Mouse (Mus musculus): ENCODE measurements at regions not wholly inside any gene's neighbourhood (a gene's known extent, or its start where the extent isn't known, plus 50 kb on each side); places are given as distances from the start of the nearest gene placed in this dataset.
A peak's percentile ranks its signal among the peaks of the same experiment; 100 is the strongest.
"Not testable (repeated sequence)": the region's sequence is repeated elsewhere in the genome, so short reads cannot be mapped to it uniquely, and the experiment has no call there.

DNA sequence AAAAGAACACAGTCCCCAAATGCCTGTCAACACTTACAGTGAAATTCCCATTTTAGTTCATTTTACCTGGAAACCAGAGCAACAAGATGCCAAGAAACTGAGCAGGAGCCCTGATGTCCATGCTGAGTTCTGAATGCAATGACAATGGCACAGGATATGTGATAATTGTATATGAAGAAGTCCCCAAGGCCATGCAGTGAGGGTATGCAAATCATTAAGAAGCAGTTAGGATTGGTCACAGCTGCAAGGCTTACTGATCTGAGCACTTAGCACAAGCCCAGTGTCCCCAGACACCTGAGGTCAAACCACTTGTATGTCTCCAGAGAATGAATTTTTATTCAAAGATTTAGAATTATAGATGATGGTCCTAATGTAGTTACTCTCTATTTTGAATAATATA lies 419.0 kb upstream of the Tacstd2 start:
- DNase-seq (ENCODE audit: low spot score) = not testable (repeated sequence)

DNA sequence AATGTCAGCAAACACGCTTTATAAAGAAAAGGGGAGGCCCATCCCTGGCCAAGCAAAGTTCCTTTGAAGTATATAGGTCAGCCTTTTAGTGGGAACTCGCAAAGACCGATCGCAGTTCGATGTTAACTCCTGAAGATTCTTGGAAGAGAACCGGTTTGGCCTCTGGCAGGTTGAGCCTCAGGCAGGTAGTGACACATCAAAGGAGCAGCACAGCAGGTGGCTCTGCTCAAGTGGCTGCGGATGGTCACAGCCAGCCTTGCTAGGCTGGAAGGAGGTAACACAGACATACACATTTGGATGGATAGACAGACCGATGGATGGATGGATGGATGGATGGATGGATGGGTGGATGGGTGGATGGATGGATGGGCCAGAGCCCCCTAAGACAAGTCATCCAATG lies 395.9 kb upstream of the Tacstd2 start:
- DNase-seq (ENCODE audit: low spot score) = not testable (repeated sequence)

DNA sequence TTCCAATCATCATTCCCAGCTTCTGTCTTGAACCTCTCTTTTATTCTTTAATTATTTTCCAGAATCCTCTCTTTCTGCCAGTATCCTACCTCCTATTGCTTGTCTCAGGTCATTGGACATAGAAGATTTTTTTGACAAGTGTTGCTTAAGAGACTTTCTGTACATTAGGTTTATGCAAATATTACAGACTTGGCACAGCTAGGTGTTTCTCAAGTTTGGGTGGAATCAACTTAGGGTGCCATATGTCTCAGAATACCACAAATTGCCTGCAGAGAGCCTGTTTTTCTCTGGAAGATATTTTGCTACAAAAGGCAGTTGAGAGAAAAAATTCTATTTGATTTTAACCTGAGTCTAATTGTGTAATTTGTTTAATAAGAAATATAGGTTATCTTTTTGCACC lies 386.9 kb upstream of the Tacstd2 start:
- DNase-seq (ENCODE audit: low spot score) = no peak

DNA sequence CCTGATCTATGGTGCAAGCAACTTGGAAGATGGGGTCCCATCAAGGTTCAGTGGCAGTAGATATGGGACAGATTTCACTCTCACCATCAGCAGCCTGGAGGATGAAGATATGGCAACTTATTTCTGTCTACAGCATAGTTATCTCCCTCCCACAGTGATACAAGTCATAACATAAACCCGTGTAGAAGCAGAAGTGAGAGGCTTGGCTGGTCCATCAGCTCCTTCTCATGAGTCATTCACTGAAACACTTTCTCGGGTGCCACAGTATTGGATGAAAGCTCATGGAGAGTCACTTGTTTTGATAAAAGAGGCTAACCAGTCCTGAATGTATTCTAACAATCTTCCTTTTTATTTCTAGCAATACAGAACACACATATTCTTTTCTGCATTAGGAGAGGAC lies 378.3 kb upstream of the Tacstd2 start:
- no peak for DNase-seq (ENCODE audit: low spot score)

DNA sequence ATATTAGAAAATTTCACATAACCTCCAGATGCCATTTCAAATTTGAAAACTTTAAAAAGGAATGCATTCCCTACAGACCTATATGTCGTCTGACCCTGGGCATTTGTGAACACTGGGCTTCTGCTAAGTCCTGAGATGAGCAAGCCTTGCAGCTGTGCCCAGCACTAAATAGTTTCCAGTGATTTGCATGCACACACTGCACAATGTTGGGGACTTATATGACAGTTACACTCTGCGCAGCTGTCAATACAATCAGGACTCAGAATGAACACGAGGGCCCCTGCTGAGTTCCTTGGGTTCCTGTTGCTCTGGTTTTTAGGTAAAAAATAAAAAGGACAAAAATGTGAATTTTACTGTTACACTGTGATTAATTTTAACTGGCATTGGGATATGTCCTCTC lies 377.7 kb upstream of the Tacstd2 start:
- no peak for DNase-seq (ENCODE audit: low spot score)

DNA sequence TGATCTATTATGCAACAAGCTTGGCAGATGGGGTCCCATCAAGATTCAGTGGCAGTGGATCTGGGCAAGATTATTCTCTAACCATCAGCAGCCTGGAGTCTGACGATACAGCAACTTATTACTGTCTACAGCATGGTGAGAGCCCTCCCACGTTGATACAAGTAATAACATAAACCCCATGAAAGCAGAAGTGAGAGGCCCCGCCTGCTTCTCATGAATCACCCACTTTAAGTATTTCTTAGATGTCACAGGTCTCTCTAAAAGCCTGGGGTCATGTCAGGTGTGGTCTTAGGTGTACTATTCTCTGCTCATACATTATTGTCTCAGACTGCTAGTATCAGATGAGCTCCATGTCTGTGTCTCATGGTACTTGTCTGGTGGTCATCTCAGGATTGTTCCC lies 360.9 kb upstream of the Tacstd2 start:
- no peak for DNase-seq (ENCODE audit: low spot score)

DNA sequence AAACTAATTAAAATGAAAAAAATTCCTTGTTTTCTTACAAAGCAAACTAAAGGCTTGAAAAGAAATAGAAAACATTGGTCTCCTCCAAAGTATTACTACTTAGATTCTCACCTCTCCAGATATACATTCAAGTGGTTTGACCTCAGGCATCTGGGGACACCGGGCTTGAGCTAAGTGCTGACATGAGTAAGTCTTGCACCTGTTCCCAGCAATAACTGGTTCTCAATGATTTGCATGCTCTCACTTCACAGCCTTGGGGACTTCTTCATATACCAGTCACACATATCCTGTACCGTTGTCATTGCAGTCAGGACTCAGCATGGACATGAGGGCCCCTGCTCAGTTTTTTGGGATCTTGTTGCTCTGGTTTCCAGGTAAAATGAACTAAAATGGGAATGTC lies 360.3 kb upstream of the Tacstd2 start:
- no peak for DNase-seq (ENCODE audit: low spot score)

DNA sequence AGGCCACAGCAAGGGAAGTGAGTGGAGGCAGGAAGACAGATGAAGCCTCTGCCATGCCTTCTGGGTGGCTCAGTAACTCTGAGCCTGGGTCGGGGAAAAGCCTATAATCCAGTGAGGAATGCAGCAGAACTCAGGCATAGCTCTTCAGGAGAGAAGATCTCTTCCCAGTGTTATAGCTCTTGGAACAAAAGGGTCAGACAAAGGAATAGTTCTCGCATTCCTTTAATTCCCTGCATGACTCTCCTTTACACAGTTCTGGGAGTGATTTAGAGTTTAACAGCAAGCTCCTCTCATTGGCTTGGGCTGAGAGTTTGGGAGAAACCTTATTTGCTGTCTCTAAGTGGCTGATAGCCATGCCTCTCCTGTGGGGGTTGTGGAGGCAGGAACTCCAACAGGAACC lies 352.0 kb upstream of the Tacstd2 start:
- no peak for DNase-seq (ENCODE audit: low spot score)

DNA sequence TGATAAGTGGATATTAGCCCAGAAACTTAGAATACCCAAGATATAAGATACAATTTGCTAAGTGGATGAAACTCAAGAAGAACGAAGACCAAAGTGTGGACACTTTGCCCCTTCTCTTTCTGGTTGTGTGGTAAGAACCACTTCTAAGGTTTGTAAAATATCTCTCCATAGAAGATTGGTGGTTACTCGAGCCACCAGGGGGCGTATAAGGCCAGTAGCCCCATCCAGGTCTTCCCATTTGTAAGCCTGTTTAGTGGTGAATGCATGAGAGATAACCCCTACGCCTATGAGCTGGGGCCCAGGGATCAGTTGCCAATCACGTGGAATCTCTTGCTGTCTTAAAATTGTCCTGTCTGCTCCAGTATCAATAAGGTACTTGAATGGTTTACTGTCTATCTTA lies 349.3 kb upstream of the Tacstd2 start:
- DNase-seq (ENCODE audit: low spot score) = no peak

DNA sequence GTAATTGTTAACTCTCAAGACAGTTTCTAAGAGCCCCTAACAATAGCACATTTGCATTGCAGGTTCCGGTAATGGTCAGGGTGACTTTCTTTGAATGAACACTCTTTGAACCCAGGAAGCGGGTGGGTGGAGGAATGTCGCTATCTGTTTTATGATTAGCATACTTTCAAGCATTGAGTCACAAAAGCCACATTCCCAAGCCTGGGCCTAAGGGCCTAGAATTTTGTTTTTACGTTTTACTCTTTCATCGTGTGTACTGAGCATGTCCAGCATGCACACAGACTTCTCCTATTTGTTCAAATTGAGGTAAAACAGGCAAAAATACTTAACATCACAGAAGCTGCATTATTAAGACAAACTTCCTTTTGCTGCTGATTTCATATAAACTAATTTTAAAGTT lies 345.9 kb upstream of the Tacstd2 start:
- not testable (repeated sequence) for DNase-seq (ENCODE audit: low spot score)

DNA sequence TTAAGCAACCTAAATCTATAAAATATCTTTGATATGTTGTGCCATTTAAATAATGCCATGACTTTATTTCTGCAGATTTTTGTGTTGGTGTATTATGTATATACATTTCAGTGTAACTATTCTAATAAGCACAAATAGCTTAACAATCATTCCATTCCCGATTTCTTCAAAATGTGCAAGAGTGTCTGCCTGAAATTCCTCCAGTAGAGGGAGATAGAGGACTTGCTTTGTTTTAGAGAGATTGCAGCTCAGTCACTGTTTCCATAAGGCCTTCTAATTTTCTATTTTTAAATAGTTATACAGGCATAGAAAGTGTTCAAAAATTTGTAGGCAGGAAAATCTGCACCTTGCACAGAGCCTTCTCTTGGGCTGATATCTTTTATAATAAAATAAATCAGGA lies 322.3 kb upstream of the Tacstd2 start:
- not testable (repeated sequence) for DNase-seq (ENCODE audit: low spot score)

DNA sequence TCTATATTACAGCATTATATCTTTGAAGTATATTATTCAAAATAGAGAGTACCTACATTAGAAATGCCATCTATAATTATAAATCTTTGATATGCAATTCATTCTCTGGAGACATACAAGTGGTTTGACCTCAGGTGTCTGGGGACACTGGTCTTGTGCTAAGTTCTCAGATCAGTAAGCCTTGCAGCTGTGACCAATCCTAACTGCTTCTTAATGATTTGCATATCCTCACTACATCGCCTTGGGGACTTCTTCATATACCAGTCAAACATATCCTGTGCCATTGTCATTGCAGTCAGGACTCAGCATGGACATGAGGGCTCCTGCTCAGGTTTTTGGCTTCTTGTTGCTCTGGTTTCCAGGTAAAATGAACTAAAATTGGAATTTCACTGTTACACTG lies 303.9 kb upstream of the Tacstd2 start:
- DNase-seq (ENCODE audit: low spot score) = not testable (repeated sequence)

DNA sequence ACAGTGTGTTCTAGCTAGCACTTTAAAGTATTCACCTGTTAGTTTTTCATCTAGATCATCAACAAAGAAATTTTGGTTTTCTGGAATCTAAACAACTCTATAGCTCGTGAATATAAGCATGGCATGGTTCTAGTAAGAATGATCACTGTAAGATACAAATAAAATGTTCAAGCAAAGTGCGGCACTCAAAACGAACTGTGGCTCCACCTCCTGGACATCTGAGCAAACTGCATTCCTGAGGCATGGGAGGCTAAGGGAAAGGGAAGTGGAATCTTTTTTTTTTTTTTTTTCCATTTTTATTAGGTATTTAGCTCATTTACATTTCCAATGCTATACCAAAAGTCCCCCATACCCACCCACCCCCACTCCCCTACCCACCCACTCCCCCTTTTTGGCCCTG lies 276.9 kb upstream of the Tacstd2 start:
- not testable (repeated sequence) for DNase-seq (ENCODE audit: low spot score)

DNA sequence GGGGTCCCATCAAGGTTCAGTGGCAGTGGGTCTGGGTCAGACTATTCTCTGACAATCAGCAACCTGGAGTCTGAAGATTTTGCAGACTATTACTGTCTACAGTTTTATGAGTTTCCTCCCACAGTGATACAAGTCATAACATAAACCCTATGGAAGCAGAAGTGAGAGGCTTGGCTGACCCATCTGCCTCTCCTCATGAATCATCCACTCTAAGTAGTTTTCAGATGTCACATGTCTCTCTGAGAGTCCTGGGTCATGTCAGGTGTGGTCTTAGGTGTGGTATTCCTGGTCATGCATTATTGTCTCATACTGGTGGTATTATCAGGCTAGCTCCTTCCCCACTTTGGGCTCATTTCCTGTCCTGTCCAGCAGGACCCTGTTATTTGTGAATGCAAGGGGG lies 255.8 kb upstream of the Tacstd2 start:
- no peak for DNase-seq (ENCODE audit: low spot score)

DNA sequence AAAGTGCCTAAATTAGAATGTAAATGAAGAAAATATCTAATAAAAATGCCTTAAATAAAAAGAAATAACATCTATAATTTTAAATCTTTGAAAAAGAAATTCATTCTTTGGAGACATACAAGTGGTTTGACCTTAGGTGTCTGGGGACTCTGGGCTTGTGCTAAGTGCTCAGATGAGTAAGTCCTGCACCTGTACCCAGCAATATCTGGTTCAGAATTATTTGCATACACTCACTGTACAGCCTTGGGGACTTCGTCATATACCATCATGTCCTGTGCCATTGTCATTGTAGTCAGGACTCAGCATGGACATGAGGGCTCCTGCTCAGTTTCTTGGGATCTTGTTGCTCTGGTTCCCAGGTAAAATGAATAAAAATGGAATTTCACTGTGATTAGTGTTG lies 255.1 kb upstream of the Tacstd2 start:
- DNase-seq (ENCODE audit: low spot score) = no peak

DNA sequence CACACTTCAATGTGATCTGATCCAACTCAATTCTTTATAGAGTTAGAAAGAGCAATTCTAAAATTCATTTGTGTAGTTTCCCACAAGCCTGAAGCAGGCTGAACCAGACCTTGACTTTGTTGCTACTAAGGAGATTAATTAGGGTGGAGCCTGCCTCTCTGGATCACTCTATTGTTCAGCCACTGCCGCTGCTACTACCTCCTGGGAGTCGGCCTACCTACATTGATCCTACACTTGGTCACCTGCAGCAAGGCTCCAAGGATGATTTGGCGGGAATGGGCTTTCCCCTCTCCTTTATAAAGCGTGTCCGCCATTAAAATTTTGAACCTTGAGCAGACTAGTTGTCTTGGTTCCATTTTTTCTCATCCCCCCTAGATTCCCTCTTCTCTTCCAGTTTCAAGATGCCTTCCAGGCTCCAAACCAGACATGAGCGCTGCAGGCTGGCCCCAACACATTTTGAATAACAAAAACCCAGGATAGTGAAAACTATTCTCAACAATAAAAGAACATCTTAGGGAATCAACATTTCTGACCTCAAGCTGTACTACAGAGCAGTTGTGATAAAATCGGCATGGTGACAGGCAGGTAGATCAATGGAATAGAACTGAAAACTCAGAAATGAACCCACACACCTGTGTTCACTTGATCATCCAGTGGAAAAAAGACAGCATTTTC lies 251.6 kb upstream of the Tacstd2 start:
- DNase-seq (ENCODE audit: low spot score) = no peak

DNA sequence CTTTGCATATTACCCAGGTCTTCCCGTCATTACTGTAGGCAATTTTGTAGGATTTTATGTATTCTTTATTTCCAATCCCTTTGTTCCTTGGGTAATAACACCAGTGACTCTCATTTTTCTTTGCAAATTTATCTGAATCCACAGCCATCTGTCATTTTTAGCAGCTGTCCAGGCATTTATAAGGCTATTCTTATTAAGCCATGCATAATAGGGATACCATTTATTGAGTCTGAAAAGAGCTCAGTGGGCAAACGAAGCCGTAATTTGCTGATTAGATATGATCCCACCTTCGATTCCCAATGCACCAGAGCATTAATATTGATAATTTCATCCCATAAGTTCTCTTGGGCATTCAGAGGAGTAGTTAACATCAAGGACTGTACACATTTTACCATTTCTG lies 243.3 kb upstream of the Tacstd2 start:
- DNase-seq (ENCODE audit: low spot score) = no peak

DNA sequence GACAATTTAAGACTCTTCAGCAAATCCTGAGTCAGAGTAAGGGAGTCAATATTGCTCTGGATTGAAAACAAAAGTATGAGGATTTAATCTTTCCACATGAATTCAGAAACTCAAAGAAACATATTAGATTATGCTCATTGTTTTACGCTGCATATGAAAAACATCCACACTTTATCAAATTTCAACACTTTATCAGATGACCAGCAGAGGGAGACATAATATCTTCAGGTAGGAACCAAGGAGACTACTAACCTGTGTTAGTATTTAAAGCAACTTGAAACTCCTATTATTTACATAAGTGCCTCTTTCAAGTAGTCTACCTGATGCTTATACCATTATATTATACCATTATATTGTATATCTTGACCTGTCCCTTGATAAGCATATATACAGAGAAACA lies 218.5 kb upstream of the Tacstd2 start:
- DNase-seq (ENCODE audit: low spot score) = not testable (repeated sequence)

DNA sequence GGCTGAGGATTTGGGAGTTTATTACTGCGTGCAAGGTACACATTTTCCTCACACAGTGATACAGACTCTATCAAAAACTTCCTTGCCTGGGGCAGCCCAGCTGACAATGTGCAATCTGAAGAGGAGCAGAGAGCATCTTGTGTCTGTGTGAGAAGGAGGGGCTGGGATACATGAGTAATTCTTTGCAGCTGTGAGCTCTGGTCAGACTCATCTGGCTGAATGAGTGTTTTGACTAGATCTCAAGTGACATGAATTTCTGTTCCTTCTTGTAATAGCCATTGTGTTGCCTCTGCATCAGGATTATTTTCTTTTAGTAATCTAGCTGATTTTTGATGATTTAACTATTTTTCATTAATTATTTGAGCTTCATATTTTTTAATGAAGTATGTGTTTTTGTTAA lies 190.0 kb upstream of the Tacstd2 start:
- DNase-seq (ENCODE audit: low spot score) = no peak

DNA sequence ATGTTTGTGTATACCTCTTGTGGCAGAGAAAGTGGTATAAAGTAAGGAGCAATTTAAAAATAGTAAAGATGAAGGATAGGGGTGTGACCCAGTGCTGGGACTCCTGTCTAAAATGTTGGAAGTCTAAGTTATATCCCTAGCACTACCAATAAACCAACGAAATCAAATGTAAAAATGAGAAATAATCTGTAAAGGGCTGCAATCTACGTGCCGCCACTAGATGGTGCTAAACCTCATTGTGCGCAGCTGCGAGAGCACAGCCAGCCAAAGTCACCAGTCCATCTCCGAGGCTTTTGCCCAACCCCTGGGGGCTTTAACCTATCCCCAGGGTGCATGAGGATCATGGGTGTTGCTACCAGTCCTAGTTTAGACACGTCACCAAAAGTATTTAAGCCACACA lies 163.4 kb upstream of the Tacstd2 start:
- not testable (repeated sequence) for DNase-seq (ENCODE audit: low spot score)

DNA sequence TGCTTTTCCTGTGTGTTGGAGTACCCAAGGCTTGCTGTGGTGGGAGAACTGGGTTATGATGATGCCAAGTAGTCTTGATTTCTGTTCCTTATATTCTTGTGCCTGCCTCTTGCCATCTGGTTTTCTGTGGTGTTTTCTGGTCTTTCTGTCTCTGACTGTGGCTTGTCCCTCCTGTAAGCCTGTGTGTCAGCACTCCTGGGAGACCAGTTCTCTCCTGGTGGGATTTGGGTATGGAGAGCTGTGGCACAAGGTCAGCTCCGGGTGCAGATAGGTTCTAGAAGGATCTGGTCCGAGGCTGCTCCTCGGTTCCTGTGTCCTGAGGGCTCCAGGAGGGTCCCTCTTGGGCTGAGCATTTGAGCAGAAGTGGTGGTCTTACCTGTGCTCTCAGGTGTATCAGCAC lies 155.4 kb upstream of the Tacstd2 start:
- peak; percentile 8 for DNase-seq (ENCODE audit: low spot score)

DNA sequence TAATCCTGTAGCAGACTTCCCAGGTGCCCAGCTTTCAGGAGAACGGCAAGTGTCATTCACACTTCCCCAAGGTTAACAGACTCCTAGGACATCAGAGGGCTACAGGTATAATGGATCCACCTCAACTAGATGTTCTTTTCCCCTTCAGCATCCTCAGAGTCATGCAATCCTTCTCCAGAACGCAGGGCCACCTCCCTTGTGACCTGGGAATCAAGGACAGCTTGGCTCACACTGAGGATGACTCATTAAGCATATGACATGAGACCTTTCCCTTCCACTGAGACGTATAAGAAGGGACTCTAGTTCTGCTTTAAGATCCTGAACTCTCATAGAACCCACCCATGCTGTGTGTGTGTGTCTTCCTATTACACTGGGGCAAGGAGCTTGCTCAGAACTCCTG lies 147.5 kb upstream of the Tacstd2 start:
- DNase-seq (ENCODE audit: low spot score) = not testable (repeated sequence)

DNA sequence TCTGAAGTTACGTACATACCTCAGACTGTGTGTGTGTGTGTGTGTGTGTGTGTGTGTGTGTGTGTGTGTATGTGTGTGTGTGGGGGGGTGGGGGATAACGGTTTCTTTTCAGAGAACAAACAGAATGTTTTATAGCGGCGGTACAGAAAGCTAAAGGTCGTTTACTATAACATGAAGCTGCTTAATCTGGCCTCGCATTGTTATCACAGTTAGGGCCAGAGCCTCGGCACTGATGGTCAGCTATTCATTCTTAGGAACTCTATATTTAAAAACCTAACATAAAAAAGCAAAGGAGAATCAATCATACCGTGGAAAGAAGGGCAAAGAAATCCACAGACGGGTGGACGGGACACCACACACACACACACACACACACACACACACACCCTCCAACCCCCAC lies 146.0 kb upstream of the Tacstd2 start:
- not testable (repeated sequence) for DNase-seq (ENCODE audit: low spot score)

DNA sequence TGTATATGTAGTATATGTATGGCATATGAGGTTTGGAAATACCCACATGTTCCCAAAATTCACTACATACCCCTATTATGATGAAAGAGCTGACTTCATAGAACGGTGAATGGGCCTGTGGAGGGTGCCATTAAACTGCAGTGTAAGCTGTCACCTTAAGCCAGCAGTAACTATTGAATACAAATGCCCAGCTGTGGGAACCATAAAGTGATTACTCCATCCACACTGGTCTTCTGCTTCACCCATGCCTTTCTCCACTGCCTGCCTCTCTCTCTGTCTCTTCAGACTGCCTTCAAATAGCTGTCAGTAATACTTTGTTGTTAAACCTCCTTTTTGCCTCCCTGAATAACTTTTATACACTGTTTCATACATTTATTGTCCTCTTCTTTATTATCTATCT lies 143.5 kb upstream of the Tacstd2 start:
- not testable (repeated sequence) for DNase-seq (ENCODE audit: low spot score)

DNA sequence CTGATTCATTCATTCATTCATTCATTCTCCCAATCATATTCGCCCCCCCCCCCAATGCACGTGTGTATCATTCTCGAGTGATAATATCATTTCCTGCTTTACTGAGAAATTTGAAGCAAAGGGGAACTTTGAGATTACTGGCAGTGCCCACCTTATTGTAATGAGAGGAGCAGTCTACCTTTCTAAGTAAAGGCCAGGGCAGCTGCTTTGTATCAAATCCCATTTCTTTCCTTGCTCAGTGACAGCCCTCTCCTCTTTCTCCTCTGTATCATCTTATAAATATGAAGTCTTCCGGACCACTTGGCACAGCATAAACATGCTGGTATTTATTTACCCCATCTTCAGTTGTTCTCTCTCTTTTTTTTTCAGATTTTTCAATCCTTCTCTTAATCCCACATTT lies 139.1 kb upstream of the Tacstd2 start:
- DNase-seq (ENCODE audit: low spot score) = not testable (repeated sequence)

All from testis, postnatal 14 days (tissue).